Mouse (Mus musculus): ENCODE data around the gene Gm29564. TPM values are rescaled to one million over a fixed set of nuclear protein-coding genes. Genes with fewer than 3 reads are reported as not detected.
"Not testable (repeated sequence)": the region's sequence is repeated elsewhere in the genome, so short reads cannot be mapped to it uniquely, and the experiment has no call there.

Gene Gm29564
- total RNA-seq (2021) = not detected

DNA sequence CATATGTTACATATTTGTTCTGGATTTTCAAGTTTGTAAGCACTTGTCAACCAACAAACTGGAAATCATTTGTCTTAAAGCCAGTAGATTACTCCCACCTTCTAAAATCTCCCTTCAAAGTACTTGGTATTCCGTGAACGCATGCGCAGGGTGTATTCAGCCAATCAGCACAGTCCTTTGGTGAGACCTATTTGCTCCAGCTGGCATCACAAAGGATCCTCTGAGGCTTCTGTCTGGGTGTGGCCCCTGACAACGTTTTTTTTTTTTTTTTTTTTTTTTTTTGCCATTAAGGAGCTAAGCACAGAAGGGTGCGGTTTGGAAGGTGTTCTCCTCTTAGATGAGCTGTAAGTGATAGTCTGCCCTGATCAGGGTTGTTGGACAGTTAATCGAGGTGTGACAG is at the start of gene Gm29564:
TSS of gene Gm29564 (plus strand) at position 301 of the 400 bp plus-strand sequence.
- DNase-seq (ENCODE audit: extremely low spot score in 1 of 2, low spot score in 1 of 2) = not testable (repeated sequence)

Other genes starting within 250 kb of the Gm29564 start
- not detected for gene Gm20867, start 249.8 kb upstream of the Gm29564 start, total RNA-seq (2021)

Data from layer of hippocampus, postnatal 25 days (tissue).